ENCODE assay signal across 29 mouse cellular contexts in the genomic region with DNA sequence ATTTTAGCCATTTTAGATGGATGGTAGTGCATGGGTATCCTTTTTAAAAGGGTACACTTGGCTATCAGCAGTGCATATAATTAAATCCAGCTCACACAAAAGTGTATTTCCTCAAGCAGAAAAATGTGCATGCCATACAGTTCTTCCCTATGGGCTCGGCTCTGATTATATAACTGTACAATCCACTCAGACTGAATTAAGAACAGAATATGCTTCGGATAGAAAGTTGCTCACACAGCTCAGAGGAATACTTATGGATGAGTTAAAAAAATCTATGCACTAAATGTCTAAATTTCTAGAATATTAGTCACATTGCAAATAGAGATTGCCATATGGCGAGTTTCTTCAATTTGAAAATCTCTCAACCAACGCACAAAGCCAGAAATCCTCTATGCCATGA.
DNase-seq lines count a peak whose midpoint lies in the region; ATAC-seq and TF ChIP-seq lines count a peak whose summit lies in the region.
"Had no signal": no experiment of that assay in that cellular context is flagged by ENCODE, and none has a peak within 500 bp of the region (broad histone marks: within the 10 kb centered on the region; RNA-seq: fewer than 3 reads in every experiment).

No protein-coding gene starts in this region.

- H3K36me3 ChIP-seq in hindbrain, embryonic 14.5 days (replicated peaks; ENCODE audit: control insufficient read depth, insufficient read depth), result peaks cover 25% of the 10 kb centered on the region
- H3K36me3 ChIP-seq: G1E had no signal

- no peak for TF ChIP-seq CTCF in layer of hippocampus, adult 2 months (conservative IDR thresholded peaks at IDR 0.05)

- H3K9me3 ChIP-seq in hindbrain, embryonic 14.5 days (ENCODE audit: control insufficient read depth, low read length), result no peaks in the 10 kb centered on the region
- H3K9me3 ChIP-seq: embryonic facial prominence, embryonic 13.5 days; embryonic facial prominence, embryonic 15.5 days; forebrain, embryonic 10.5 days; forebrain, embryonic 12.5 days had no signal

- DNase-seq in frontal cortex, postnatal 10 days (ENCODE audit: low spot score in 2 of 2), result no peak
- DNase-seq in layer of hippocampus, adult 2 months (ENCODE audit: low spot score in 2 of 2), result no peak
- DNase-seq in layer of hippocampus, postnatal 36 days, result no peak
- DNase-seq in brain, adult 2 months (ENCODE audit: low read depth, low spot score), result peak; percentile 61
- no peak for DNase-seq in hindbrain, embryonic 14.5 days (ENCODE audit: low spot score)
- DNase-seq: adrenal gland, adult 8-10 months; adrenal gland, postnatal 14 days; adrenal gland, postnatal 36 days; B cell, adult 2 months; cerebellum, adult 11 months; cerebellum, adult 18-20 months; cerebellum, adult 8-10 months; cerebellum, adult 9-11 months; cerebellum, postnatal 14 days; cerebellum, postnatal 36 days; embryo, embryonic 11 days had no signal

- H3K27ac ChIP-seq in layer of hippocampus, adult 2 months, result peak overlapping the region; percentile 3; the same call in 1 of the 2 replicates
- no peak overlapping the region for H3K27ac ChIP-seq in hindbrain, embryonic 14.5 days
- H3K27ac ChIP-seq: embryonic facial prominence, embryonic 13.5 days; embryonic facial prominence, embryonic 15.5 days; forebrain, embryonic 10.5 days; forebrain, embryonic 12.5 days had no signal

- no peaks in the 10 kb centered on the region for H3K27me3 ChIP-seq in hindbrain, embryonic 14.5 days (ENCODE audit: control insufficient read depth, insufficient read depth, low read length)
- H3K27me3 ChIP-seq: CH12.LX; embryonic facial prominence, embryonic 13.5 days; embryonic facial prominence, embryonic 15.5 days; forebrain, embryonic 12.5 days; Patski had no signal

- no peak overlapping the region for H3K4me2 ChIP-seq in hindbrain, embryonic 14.5 days (replicated peaks)
- H3K4me2 ChIP-seq: embryonic facial prominence, embryonic 13.5 days; embryonic facial prominence, embryonic 15.5 days; forebrain, embryonic 12.5 days had no signal

- H3K9ac ChIP-seq in hindbrain, embryonic 14.5 days, result no peak overlapping the region
- H3K9ac ChIP-seq: embryonic facial prominence, embryonic 13.5 days; embryonic facial prominence, embryonic 15.5 days; forebrain, embryonic 12.5 days had no signal

- peak; percentile 91 for ATAC-seq in frontal cortex, adult (ENCODE audit: low TSS enrichment)
- no peak for ATAC-seq in hindbrain, embryonic 14.5 days (ENCODE audit: low FRiP score)
- ATAC-seq: activated CD4-positive, CD25-positive, alpha-beta regulatory T cell, adult 4 months; CD4-positive, CD25-positive, alpha-beta regulatory T cell, adult 4 months; forebrain, embryonic 14.5 days; forebrain, embryonic 16.5 days; Patski had no signal

- WGBS in hindbrain, embryonic 14.5 days, result 84% methylated on average over 4 of the region's 4 CpGs

- no peaks in the 10 kb centered on the region for H3K4me1 ChIP-seq in hindbrain, embryonic 14.5 days (replicated peaks; ENCODE audit: control insufficient read depth, insufficient read depth, low read length)
- H3K4me1 ChIP-seq: embryonic facial prominence, embryonic 13.5 days; embryonic facial prominence, embryonic 15.5 days; forebrain, embryonic 12.5 days had no signal

- no peak overlapping the region for H3K4me3 ChIP-seq in layer of hippocampus, adult 2 months
- no peak overlapping the region for H3K4me3 ChIP-seq in hindbrain, embryonic 14.5 days (replicated peaks; ENCODE audit: low read length)
- H3K4me3 ChIP-seq: embryonic facial prominence, embryonic 13.5 days; embryonic facial prominence, embryonic 15.5 days; erythroblast, embryonic 14.5 days; forebrain, embryonic 10.5 days; forebrain, embryonic 12.5 days had no signal
